Mouse (Mus musculus) heart, adult 2 months (tissue): Measurements from ENCODE around the gene Rnf149.

Experiments
- CTCF ChIP-seq: fragments of 200-600 bp; IDR thresholded peaks from 2 replicates; pipeline ENCODE4 v1.8.1; 2022; ENCODE audit warnings: antibody characterized with exemption, mild to moderate bottlenecking, moderate library complexity
- POLR2A ChIP-seq: fragments of 200-500 bp; IDR thresholded peaks from 2 replicates; pipeline ENCODE4 v1.6.1; 2011; ENCODE audit warnings: mild to moderate bottlenecking, low read depth, low read length, control low read depth; ENCODE audit not compliant: insufficient read depth

DNA sequence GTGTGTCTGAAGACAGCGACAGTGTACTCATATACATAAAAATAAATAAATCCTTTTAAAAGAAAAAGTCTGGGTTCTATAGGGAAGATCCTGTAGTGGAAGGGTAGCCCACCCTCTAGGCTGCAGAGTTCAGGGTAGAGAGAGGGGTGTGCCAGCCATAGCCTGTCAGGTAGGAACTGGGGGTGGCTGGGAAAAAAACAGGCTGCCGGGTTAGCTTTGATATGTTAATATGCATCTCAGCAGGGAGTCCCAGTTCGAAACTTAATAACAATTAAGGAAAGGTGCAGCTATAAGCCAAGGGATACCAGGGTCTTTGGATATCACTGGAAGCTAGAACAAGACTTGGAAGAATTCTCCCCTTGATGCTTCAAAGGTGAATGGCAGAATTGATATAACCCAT is 43.3 kb downstream of the Rnf149 start:
- TF ChIP-seq POLR2A: no peak
- no peak for TF ChIP-seq CTCF
